In the genomic region with DNA sequence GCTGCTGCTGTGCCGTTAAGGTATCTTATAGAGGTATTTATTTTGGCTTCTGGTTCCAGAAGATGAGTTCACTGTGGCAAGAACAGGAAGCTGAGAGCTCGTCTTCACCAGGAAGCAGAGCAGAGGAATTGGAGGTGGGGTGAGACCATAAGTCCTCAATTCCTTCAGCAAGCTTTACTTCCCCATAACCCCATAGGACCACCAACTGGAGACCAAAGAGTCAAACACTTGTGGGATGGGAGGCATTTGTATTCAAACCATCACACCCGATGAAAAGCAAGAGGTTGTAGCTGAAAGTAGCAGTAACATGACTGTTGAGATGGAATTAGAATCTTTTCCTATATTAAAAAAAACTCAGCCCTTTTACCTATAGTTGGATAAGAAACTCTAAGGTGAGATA, we compare ENCODE assay signal across 26 mouse cellular contexts.
"Had no signal": no experiment of that assay in that cellular context is flagged by ENCODE, and none has a peak within 500 bp of the region (broad histone marks: within the 10 kb centered on the region; RNA-seq: fewer than 3 reads in every experiment).

No protein-coding gene starts in this region.

- H3K9ac ChIP-seq: heart, embryonic 13.5 days; heart, embryonic 15.5 days; hindbrain, embryonic 13.5 days; hindbrain, embryonic 15.5 days; kidney, embryonic 15.5 days; limb, embryonic 12.5 days; liver, embryonic 13.5 days had no signal

- H3K27ac ChIP-seq: heart, embryonic 13.5 days; heart, embryonic 15.5 days; hindbrain, embryonic 13.5 days; hindbrain, embryonic 15.5 days; hindbrain, postnatal 0 days; kidney, embryonic 15.5 days; kidney, postnatal 0 days; layer of hippocampus, adult 2 months; left cerebral cortex, adult 2 months; limb, embryonic 10.5 days; limb, embryonic 12.5 days; liver, embryonic 13.5 days had no signal

- H3K4me3 ChIP-seq: heart, embryonic 13.5 days; heart, embryonic 15.5 days; hindbrain, embryonic 13.5 days; hindbrain, embryonic 15.5 days; kidney, embryonic 15.5 days; layer of hippocampus, adult 2 months; left cerebral cortex, adult 2 months; limb, embryonic 10.5 days; limb, embryonic 12.5 days; liver, embryonic 13.5 days had no signal

- DNase-seq: gastrocnemius, postnatal 10 days; gastrocnemius, postnatal 36 days; heart, adult 18-20 months; heart, postnatal 14 days; heart, postnatal 36 days; kidney, adult 11 months; kidney, adult 2 months; kidney, adult 9 months; kidney, postnatal 14 days; kidney, postnatal 36 days; liver; liver, embryonic 13.5 days had no signal

- H3K9me3 ChIP-seq: heart, embryonic 13.5 days; heart, embryonic 15.5 days; hindbrain, embryonic 13.5 days; hindbrain, embryonic 15.5 days; kidney, embryonic 15.5 days; limb, embryonic 10.5 days; limb, embryonic 12.5 days; liver, embryonic 13.5 days had no signal

- H3K27me3 ChIP-seq: heart, embryonic 13.5 days; heart, embryonic 15.5 days; hindbrain, embryonic 13.5 days; hindbrain, embryonic 15.5 days; kidney, embryonic 15.5 days; limb, embryonic 12.5 days; liver, embryonic 13.5 days had no signal

- H3K36me3 ChIP-seq: heart, embryonic 15.5 days; hindbrain, embryonic 15.5 days; kidney, embryonic 15.5 days; limb, embryonic 10.5 days; limb, embryonic 12.5 days; liver, embryonic 13.5 days had no signal

- H3K4me2 ChIP-seq: heart, embryonic 11.5 days; heart, embryonic 13.5 days; heart, embryonic 15.5 days; hindbrain, embryonic 13.5 days; hindbrain, embryonic 15.5 days; kidney, embryonic 15.5 days; limb, embryonic 12.5 days; liver, embryonic 11.5 days; liver, embryonic 13.5 days had no signal

- ATAC-seq: hindbrain, postnatal 0 days; intestine, embryonic 16.5 days had no signal

- H3K4me1 ChIP-seq: liver, embryonic 13.5 days had no signal
